Mouse (Mus musculus): Measurements from ENCODE around the gene Bend7. TPM values are rescaled to one million over a fixed set of nuclear protein-coding genes. Genes with fewer than 3 reads are reported as not detected.

Gene Bend7
- polyA plus RNA-seq, 1 experiment from 2014 or later, result 6.3 TPM

- WGBS, result 96% methylated on average over 6 of the region's 6 CpGs
- Histone ChIP-seq H3K9ac (ENCODE audit: low read depth, low read length) (no peak overlapping the region), H3K4me3 (ENCODE audit: low read length) (no peak overlapping the region), H3K36me3 (ENCODE audit: control insufficient read depth, insufficient read depth, low read length) (no peaks in the 10 kb centered on the region), H3K4me2 (ENCODE audit: low read depth, low read length) (no peak overlapping the region), H3K9me3 (ENCODE audit: control insufficient read depth, low read length) (no peaks in the 10 kb centered on the region), H3K27me3 (replicated peaks; ENCODE audit: control insufficient read depth, insufficient read depth, low read length) (no peaks in the 10 kb centered on the region), H3K4me1 (ENCODE audit: control insufficient read depth, insufficient read depth, low read length) (no peaks in the 10 kb centered on the region), H3K27ac (ENCODE audit: low read length) (no peak overlapping the region)
- no peak for ATAC-seq
These were observed 56.3 kb downstream of the Bend7 start for GRCm38 (mm10) chr2:4773911-4774310.

- ATAC-seq, result peak; percentile 36; the same call in 1 of the 2 replicates
- H3K4me2 ChIP-seq (ENCODE audit: low read depth, low read length), result no peak overlapping the region
- no peak overlapping the region for H3K4me3 ChIP-seq (ENCODE audit: low read length)
- H3K27ac ChIP-seq (ENCODE audit: low read length), result no peak overlapping the region
- no peak overlapping the region for H3K9ac ChIP-seq (ENCODE audit: low read depth, low read length)
- H3K9me3 ChIP-seq (ENCODE audit: control insufficient read depth, low read length), result no peaks in the 10 kb centered on the region
- H3K4me1 ChIP-seq (ENCODE audit: control insufficient read depth, insufficient read depth, low read length), result no peaks in the 10 kb centered on the region
- H3K27me3 ChIP-seq (replicated peaks; ENCODE audit: control insufficient read depth, insufficient read depth, low read length), result no peaks in the 10 kb centered on the region
- 87% methylated on average over 8 of the region's 8 CpGs for WGBS
- H3K36me3 ChIP-seq (ENCODE audit: control insufficient read depth, insufficient read depth, low read length), result no peaks in the 10 kb centered on the region
These were observed 59.7 kb downstream of the Bend7 start for GRCm38 (mm10) chr2:4777291-4777690.

DNA sequence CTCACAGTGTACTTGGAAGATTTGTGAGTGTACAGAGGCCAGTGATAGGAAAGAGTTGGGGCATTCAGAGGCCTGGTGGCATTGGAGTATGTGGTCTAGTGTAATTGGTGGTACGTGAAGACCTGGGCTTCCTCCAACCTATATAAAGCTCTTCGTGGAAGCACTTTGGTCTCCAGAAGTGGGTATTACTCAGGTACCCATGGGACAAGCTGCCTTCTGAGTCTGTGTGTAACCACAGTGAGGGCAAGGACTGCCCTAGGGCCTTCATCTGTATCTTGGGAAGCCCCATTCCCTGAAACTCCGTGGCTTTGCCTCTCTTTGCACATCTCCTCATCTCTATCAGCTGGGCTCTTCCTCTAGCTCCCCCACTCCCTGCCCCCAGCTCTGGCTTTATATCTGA lies 64.0 kb downstream of the Bend7 start:
- Histone ChIP-seq H3K27me3 (replicated peaks; ENCODE audit: control insufficient read depth, insufficient read depth, low read length) (no peaks in the 10 kb centered on the region), H3K4me3 (ENCODE audit: low read length) (no peak overlapping the region), H3K9me3 (ENCODE audit: control insufficient read depth, low read length) (no peaks in the 10 kb centered on the region), H3K4me1 (ENCODE audit: control insufficient read depth, insufficient read depth, low read length) (no peaks in the 10 kb centered on the region), H3K9ac (ENCODE audit: low read depth, low read length) (no peak overlapping the region), H3K4me2 (ENCODE audit: low read depth, low read length) (no peak overlapping the region), H3K36me3 (ENCODE audit: control insufficient read depth, insufficient read depth, low read length) (no peaks in the 10 kb centered on the region), H3K27ac (ENCODE audit: low read length) (no peak overlapping the region)
- 87% methylated on average over 3 of the region's 3 CpGs for WGBS
- ATAC-seq, result no peak

GRCm38 (mm10) chr2:4782401-4782800 lies 64.8 kb downstream of the Bend7 start:
- Histone ChIP-seq H3K4me2 (ENCODE audit: low read depth, low read length) (no peak overlapping the region), H3K27ac (ENCODE audit: low read length) (no peak overlapping the region), H3K36me3 (ENCODE audit: control insufficient read depth, insufficient read depth, low read length) (no peaks in the 10 kb centered on the region), H3K27me3 (replicated peaks; ENCODE audit: control insufficient read depth, insufficient read depth, low read length) (no peaks in the 10 kb centered on the region), H3K9me3 (ENCODE audit: control insufficient read depth, low read length) (no peaks in the 10 kb centered on the region), H3K4me1 (ENCODE audit: control insufficient read depth, insufficient read depth, low read length) (no peaks in the 10 kb centered on the region), H3K9ac (ENCODE audit: low read depth, low read length) (no peak overlapping the region), H3K4me3 (ENCODE audit: low read length) (no peak overlapping the region)
- 70% methylated on average over 4 of the region's 4 CpGs for WGBS
- ATAC-seq, result no peak

GRCm38 (mm10) chr2:4782809-4783641 lies 65.4 kb downstream of the Bend7 start:
- no peak for ATAC-seq
- H3K9me3 ChIP-seq (ENCODE audit: control insufficient read depth, low read length), result no peaks in the 10 kb centered on the region
- 77% methylated on average over 11 of the region's 11 CpGs for WGBS

GRCm38 (mm10) chr2:4784012-4784411 lies 66.4 kb downstream of the Bend7 start:
- Histone ChIP-seq H3K4me1 (ENCODE audit: control insufficient read depth, insufficient read depth, low read length) (no peaks in the 10 kb centered on the region), H3K9me3 (ENCODE audit: control insufficient read depth, low read length) (no peaks in the 10 kb centered on the region), H3K27ac (ENCODE audit: low read length) (no peak overlapping the region), H3K4me2 (ENCODE audit: low read depth, low read length) (no peak overlapping the region), H3K4me3 (ENCODE audit: low read length) (no peak overlapping the region), H3K9ac (ENCODE audit: low read depth, low read length) (no peak overlapping the region), H3K27me3 (replicated peaks; ENCODE audit: control insufficient read depth, insufficient read depth, low read length) (no peaks in the 10 kb centered on the region), H3K36me3 (ENCODE audit: control insufficient read depth, insufficient read depth, low read length) (no peaks in the 10 kb centered on the region)
- no peak for ATAC-seq
- WGBS, result 69% methylated on average over 8 of the region's 8 CpGs

More at GRCm38 (mm10) chr2:4782809-4783641, 65.4 kb downstream of the Bend7 start:
- Histone ChIP-seq H3K36me3 (ENCODE audit: control insufficient read depth, insufficient read depth, low read length) (no peaks in the 10 kb centered on the region), H3K4me2 (ENCODE audit: low read depth, low read length) (no peak overlapping the region), H3K9ac (ENCODE audit: low read depth, low read length) (no peak overlapping the region), H3K27me3 (replicated peaks; ENCODE audit: control insufficient read depth, insufficient read depth, low read length) (no peaks in the 10 kb centered on the region), H3K27ac (ENCODE audit: low read length) (no peak overlapping the region), H3K4me1 (ENCODE audit: control insufficient read depth, insufficient read depth, low read length) (no peaks in the 10 kb centered on the region), H3K4me3 (ENCODE audit: low read length) (no peak overlapping the region)

DNA sequence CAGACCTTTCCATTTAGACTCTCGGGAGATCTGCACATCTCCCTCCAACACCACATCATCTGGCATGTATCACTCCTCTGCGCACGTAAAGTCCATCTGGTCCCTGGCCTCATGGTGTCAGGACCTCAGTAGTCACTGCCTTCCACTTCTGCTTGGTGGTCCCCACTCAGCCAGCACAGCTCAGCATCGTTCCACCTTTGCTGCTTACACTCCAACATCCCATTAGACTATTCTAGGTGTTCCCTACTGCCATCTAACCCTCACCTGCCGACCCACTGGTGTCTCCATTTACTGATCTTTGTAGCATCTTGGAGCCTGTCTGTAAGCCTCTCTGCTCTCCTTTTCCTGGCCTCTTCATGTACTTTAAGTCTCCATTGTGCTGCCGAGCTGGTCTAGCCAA lies 67.4 kb downstream of the Bend7 start:
- H3K36me3 ChIP-seq (ENCODE audit: control insufficient read depth, insufficient read depth, low read length), result no peaks in the 10 kb centered on the region
- 92% methylated on average over 6 of the region's 6 CpGs for WGBS

DNA sequence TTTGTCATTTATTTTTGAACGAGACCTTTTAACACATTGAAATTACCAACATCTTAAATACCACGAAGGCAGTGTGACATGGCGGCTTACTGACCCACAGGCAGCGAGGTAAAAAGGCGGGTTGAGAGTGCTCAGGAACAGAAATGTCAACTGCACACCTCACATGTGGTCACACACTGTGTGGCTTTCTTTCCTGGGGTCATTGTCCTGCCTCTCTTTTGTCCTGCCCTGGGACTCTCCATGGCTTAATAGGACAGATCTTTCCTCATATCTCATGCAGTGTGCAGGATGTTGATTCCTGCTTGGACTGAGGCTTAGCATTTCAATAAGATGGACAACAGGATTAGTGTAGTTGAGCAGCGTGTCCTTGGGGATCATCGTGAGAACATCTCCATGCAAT lies 69.6 kb downstream of the Bend7 start:
- Histone ChIP-seq H3K4me3 (ENCODE audit: low read length) (no peak overlapping the region), H3K9me3 (ENCODE audit: control insufficient read depth, low read length) (no peaks in the 10 kb centered on the region), H3K4me1 (ENCODE audit: control insufficient read depth, insufficient read depth, low read length) (no peaks in the 10 kb centered on the region), H3K4me2 (ENCODE audit: low read depth, low read length) (no peak overlapping the region), H3K36me3 (ENCODE audit: control insufficient read depth, insufficient read depth, low read length) (no peaks in the 10 kb centered on the region), H3K27ac (ENCODE audit: low read length) (no peak overlapping the region), H3K27me3 (replicated peaks; ENCODE audit: control insufficient read depth, insufficient read depth, low read length) (no peaks in the 10 kb centered on the region), H3K9ac (ENCODE audit: low read depth, low read length) (no peak overlapping the region)
- ATAC-seq, result no peak
- WGBS, result 87% methylated on average over 7 of the region's 7 CpGs

More for the DNA sequence above, 67.4 kb downstream of the Bend7 start:
- ATAC-seq, result no peak
- H3K27me3 ChIP-seq (replicated peaks; ENCODE audit: control insufficient read depth, insufficient read depth, low read length), result no peaks in the 10 kb centered on the region
- H3K27ac ChIP-seq (ENCODE audit: low read length), result no peak overlapping the region
- H3K4me2 ChIP-seq (ENCODE audit: low read depth, low read length), result no peak overlapping the region
- no peaks in the 10 kb centered on the region for H3K9me3 ChIP-seq (ENCODE audit: control insufficient read depth, low read length)
- H3K4me3 ChIP-seq (ENCODE audit: low read length), result no peak overlapping the region
- H3K9ac ChIP-seq (ENCODE audit: low read depth, low read length), result no peak overlapping the region
- H3K4me1 ChIP-seq (ENCODE audit: control insufficient read depth, insufficient read depth, low read length), result no peaks in the 10 kb centered on the region

DNA sequence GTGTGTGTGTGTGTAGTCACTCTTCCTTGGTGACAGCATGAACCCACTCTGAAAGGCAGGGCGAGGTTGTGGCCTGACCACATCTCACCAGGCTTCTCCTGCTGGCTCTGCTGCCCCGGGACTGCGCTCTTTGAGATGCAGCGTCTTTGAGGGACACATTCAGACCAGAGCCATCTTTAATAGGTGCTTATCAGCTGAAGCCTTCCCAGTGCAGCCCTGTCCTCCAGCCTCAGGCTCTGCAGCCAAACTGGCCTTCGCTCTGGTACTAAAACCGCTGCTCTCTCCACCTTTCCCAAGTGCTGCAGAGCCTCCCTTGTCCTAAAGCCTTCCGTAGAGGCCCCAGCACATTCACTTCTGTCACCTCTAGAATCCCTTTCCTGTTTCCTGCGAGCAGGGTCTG lies 74.0 kb downstream of the Bend7 start:
- Histone ChIP-seq H3K9me3 (ENCODE audit: control insufficient read depth, low read length) (no peaks in the 10 kb centered on the region), H3K36me3 (ENCODE audit: control insufficient read depth, insufficient read depth, low read length) (no peaks in the 10 kb centered on the region), H3K4me3 (ENCODE audit: low read length) (no peak overlapping the region), H3K27ac (ENCODE audit: low read length) (no peak overlapping the region), H3K27me3 (replicated peaks; ENCODE audit: control insufficient read depth, insufficient read depth, low read length) (no peaks in the 10 kb centered on the region), H3K4me1 (ENCODE audit: control insufficient read depth, insufficient read depth, low read length) (no peaks in the 10 kb centered on the region), H3K9ac (ENCODE audit: low read depth, low read length) (no peak overlapping the region), H3K4me2 (ENCODE audit: low read depth, low read length) (no peak overlapping the region)
- no peak for ATAC-seq
- 87% methylated on average over 8 of the region's 8 CpGs for WGBS

DNA sequence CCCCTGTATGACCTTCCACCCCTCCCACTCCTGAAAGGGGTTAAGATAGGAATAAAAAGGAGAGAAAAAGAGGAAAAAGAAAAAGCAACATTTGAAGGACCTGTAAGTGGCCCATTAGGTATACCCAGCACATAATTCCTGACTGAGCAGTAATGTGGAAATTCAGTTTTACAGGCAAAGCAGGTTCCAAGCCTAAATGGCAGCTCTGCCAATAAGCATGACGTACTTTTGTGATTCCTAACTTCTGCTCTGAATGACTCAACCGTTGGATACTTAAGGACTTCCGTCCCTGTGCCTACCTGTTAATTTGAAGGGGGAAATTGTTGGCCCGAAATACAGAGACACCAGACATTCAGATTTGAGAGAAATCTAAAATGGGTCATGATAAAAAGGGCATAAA lies 74.9 kb downstream of the Bend7 start:
- Histone ChIP-seq H3K4me1 (ENCODE audit: control insufficient read depth, insufficient read depth, low read length) (no peaks in the 10 kb centered on the region), H3K36me3 (ENCODE audit: control insufficient read depth, insufficient read depth, low read length) (no peaks in the 10 kb centered on the region), H3K4me2 (ENCODE audit: low read depth, low read length) (no peak overlapping the region), H3K27me3 (replicated peaks; ENCODE audit: control insufficient read depth, insufficient read depth, low read length) (no peaks in the 10 kb centered on the region), H3K9me3 (ENCODE audit: control insufficient read depth, low read length) (no peaks in the 10 kb centered on the region), H3K27ac (ENCODE audit: low read length) (no peak overlapping the region), H3K9ac (ENCODE audit: low read depth, low read length) (no peak overlapping the region), H3K4me3 (ENCODE audit: low read length) (no peak overlapping the region)
- 90% methylated on average over 4 of the region's 4 CpGs for WGBS
- no peak for ATAC-seq

All from intestine, embryonic 16.5 days (tissue).